Mouse (Mus musculus) midbrain, postnatal 0 days (tissue): ENCODE measurements around the gene Olfr1339. TPM values are rescaled to one million over a fixed set of nuclear protein-coding genes. Genes with fewer than 3 reads are reported as not detected.

Source experiments
- ATAC-seq: fragments of 200-750 bp; cut with Nextera tagmentation; 2 replicates; pipeline ENCODE4 v1.8.0; 2017; ENCODE audit warnings: moderate number of reproducible peaks, mild to moderate bottlenecking, moderate TSS enrichment, moderate library complexity; ENCODE audit not compliant: low FRiP score
- DNase-seq: peaks from one replicate; pipeline ENCODE4 v3.0.0-alpha.2; 2015; ENCODE audit warnings: low spot score
- H3K27ac ChIP-seq: fragments of 300-500 bp; sonication (generic); 2 replicates; pipeline ENCODE4 v1.5.1; 2014; ENCODE audit warnings: low read depth, mild to moderate bottlenecking, low read length, mixed read lengths
- H3K27me3 ChIP-seq: fragments of 300-500 bp; sonication (generic); 2 replicates; pipeline ENCODE4 v1.6.1; 2014; ENCODE audit warnings: low read length, control low read depth, mixed read lengths; ENCODE audit not compliant: insufficient read depth
- H3K36me3 ChIP-seq: fragments of 300-500 bp; sonication (generic); 2 replicates; pipeline ENCODE4 v1.6.1; 2014; ENCODE audit warnings: low read length, control low read depth, mixed read lengths; ENCODE audit not compliant: insufficient read depth
- H3K4me1 ChIP-seq: fragments of 300-500 bp; sonication (generic); 2 replicates; pipeline ENCODE4 v1.6.1; 2014; ENCODE audit warnings: mild to moderate bottlenecking, control low read depth, antibody characterized with exemption, low read length, mixed read lengths; ENCODE audit not compliant: insufficient read depth
- H3K4me2 ChIP-seq: fragments of 300-500 bp; sonication (generic); 2 replicates; pipeline ENCODE4 v1.6.1; 2014; ENCODE audit warnings: low read depth, mild to moderate bottlenecking, low read length, mixed read lengths; ENCODE audit not compliant: poor library complexity, severe bottlenecking
- H3K4me3 ChIP-seq: fragments of 300-500 bp; sonication (generic); 2 replicates; pipeline ENCODE4 v1.5.1; 2014; ENCODE audit warnings: low read depth, mild to moderate bottlenecking, low read length, moderate library complexity
- H3K9ac ChIP-seq: fragments of 300-500 bp; sonication (generic); replicated peaks from 2 replicates; pipeline ENCODE4 v1.6.1; 2014; ENCODE audit warnings: mild to moderate bottlenecking, low read length, moderate library complexity, mixed read lengths; ENCODE audit not compliant: poor library complexity, severe bottlenecking
- H3K9me3 ChIP-seq: fragments of 300-500 bp; sonication (generic); 2 replicates; pipeline ENCODE4 v1.6.1; 2016; ENCODE audit warnings: low read length, control low read depth
- CTCF ChIP-seq: IDR thresholded peaks from 2 replicates; pipeline ENCODE4 v1.5.1; 2016; ENCODE audit warnings: antibody characterized with exemption, mild to moderate bottlenecking
- WGBS: fragments of 180-500 bp; shearing (Covaris S2); extraction: QIAGEN DNeasy Blood & Tissue Kit; methylation state at CpG from one replicate; pipeline ENCODE4 v1.1.7; 2014; 5-methylcytosine and 5-hydroxymethylcytosine counted together
- polyA plus RNA-seq: library from polyadenylated mRNA; unstranded; fragments of >200 nt; fragmentation: Nextera tagmentation; extraction: Ambion mirVana; gene quantifications from 2 replicates; pipeline ENCODE4 v1.2.1, GENCODE M21; 2015
- total RNA-seq: library from RNA; depleted of rRNA; stranded (reverse); fragments of >200 nt; gene quantifications from 2 replicates; pipeline ENCODE4 v1.2.3, GENCODE M21; 2014; rRNA removed

The Olfr1339 gene
- total RNA-seq (not detected in 2 replicates), polyA plus RNA-seq (not detected in 2 replicates)

GRCm38 (mm10) chr4:118731875-118732274 is at the start of gene Olfr1339:
Gene Olfr1339 (plus strand): TSS chr4:118732175.
- DNase-seq (no peak), ATAC-seq (no peak)
- no peak for TF ChIP-seq CTCF
- H3K4me2 ChIP-seq: no peak within 1 kb of the TSS
- no peaks in the 10 kb centered on the region for H3K9me3 ChIP-seq
- H3K36me3 ChIP-seq: no peaks in the 10 kb centered on the region
- 92% methylated on average over 1 of the region's 1 CpGs for WGBS
- no peaks in the 10 kb centered on the region for H3K4me1 ChIP-seq
- H3K4me3 ChIP-seq: no peak within 1 kb of the TSS
- H3K27me3 ChIP-seq: no peaks in the 10 kb centered on the region
- H3K27ac ChIP-seq: no peak within 1 kb of the TSS
- no peak within 1 kb of the TSS for H3K9ac ChIP-seq

GRCm38 (mm10) chr4:118687086-118687485 is 44.9 kb upstream of the Olfr1339 start:
- ATAC-seq: no peak
- Histone ChIP-seq H3K27me3 (no peaks in the 10 kb centered on the region), H3K4me3 (no peak overlapping the region), H3K9ac (no peak overlapping the region), H3K4me1 (no peaks in the 10 kb centered on the region), H3K9me3 (no peaks in the 10 kb centered on the region), H3K36me3 (no peaks in the 10 kb centered on the region), H3K4me2 (no peak overlapping the region), H3K27ac (no peak overlapping the region)
- WGBS: 77% methylated on average over 2 of the region's 2 CpGs
- TF ChIP-seq CTCF: no peak
- no peak for DNase-seq

- DNase-seq: no peak
- no peak within 1 kb of the TSS for H3K4me3 ChIP-seq
- H3K4me1 ChIP-seq: no peaks in the 10 kb centered on the region
- no peaks in the 10 kb centered on the region for H3K27me3 ChIP-seq
- H3K9me3 ChIP-seq: no peaks in the 10 kb centered on the region
- no peaks in the 10 kb centered on the region for H3K36me3 ChIP-seq
- ATAC-seq: no peak
- H3K4me2 ChIP-seq: no peak within 1 kb of the TSS
- no peak within 1 kb of the TSS for H3K9ac ChIP-seq
- 60% methylated on average over 12 of the region's 12 CpGs for WGBS
- no peak within 1 kb of the TSS for H3K27ac ChIP-seq
- no peak for TF ChIP-seq CTCF
Measured at GRCm38 (mm10) chr4:118692412-118692973, 39.5 kb upstream of the Olfr1339 start, which contains the start of gene Olfr1342. Gene Olfr1342 (minus strand): TSS chr4:118692756.

GRCm38 (mm10) chr4:118693812-118694211 is 38.2 kb upstream of the Olfr1339 start:
- H3K4me2 ChIP-seq: no peak overlapping the region
- no peaks in the 10 kb centered on the region for H3K4me1 ChIP-seq
- peak; percentile 14 for DNase-seq
- no peak overlapping the region for H3K9ac ChIP-seq
- ATAC-seq: no peak
- no peaks in the 10 kb centered on the region for H3K27me3 ChIP-seq
- no peak overlapping the region for H3K4me3 ChIP-seq
- no peaks in the 10 kb centered on the region for H3K36me3 ChIP-seq
- no peaks in the 10 kb centered on the region for H3K9me3 ChIP-seq
- WGBS: 37% methylated on average over 2 of the region's 2 CpGs
- TF ChIP-seq CTCF: no peak
- H3K27ac ChIP-seq: no peak overlapping the region

- DNase-seq: no peak
- ATAC-seq: no peak
- TF ChIP-seq CTCF: no peak
- 80% methylated on average over 3 of the region's 3 CpGs for WGBS
- H3K9ac ChIP-seq: no peak within 1 kb of the TSS
- H3K27ac ChIP-seq: no peak within 1 kb of the TSS
- no peaks in the 10 kb centered on the region for H3K9me3 ChIP-seq
- no peak within 1 kb of the TSS for H3K4me3 ChIP-seq
- no peaks in the 10 kb centered on the region for H3K27me3 ChIP-seq
- H3K4me1 ChIP-seq: no peaks in the 10 kb centered on the region
- no peak within 1 kb of the TSS for H3K4me2 ChIP-seq
- H3K36me3 ChIP-seq: no peaks in the 10 kb centered on the region
Measured at GRCm38 (mm10) chr4:118703223-118703622, 28.8 kb upstream of the Olfr1339 start, which contains the start of gene Olfr1341. Gene Olfr1341 (plus strand): TSS chr4:118703523.

- H3K9ac ChIP-seq: no peak overlapping the region
- no peak for DNase-seq
- no peak overlapping the region for H3K27ac ChIP-seq
- H3K4me3 ChIP-seq: no peak overlapping the region
- H3K4me2 ChIP-seq: no peak overlapping the region
- no peaks in the 10 kb centered on the region for H3K36me3 ChIP-seq
- WGBS: 87% methylated on average over 5 of the region's 5 CpGs
- no peaks in the 10 kb centered on the region for H3K27me3 ChIP-seq
- TF ChIP-seq CTCF: no peak
- no peak for ATAC-seq
- no peaks in the 10 kb centered on the region for H3K9me3 ChIP-seq
- H3K4me1 ChIP-seq: no peaks in the 10 kb centered on the region
Measured at GRCm38 (mm10) chr4:118708086-118708485, 23.9 kb upstream of the Olfr1339 start.
